Mouse (Mus musculus): ENCODE results near the gene Lrrc42. TPM values are rescaled to one million over a fixed set of nuclear protein-coding genes. Genes with fewer than 3 reads are reported as not detected.

The Lrrc42 gene
- polyA plus RNA-seq, 1 experiment from 2014 or later = 59.9 TPM

Other genes starting within 250 kb of the Lrrc42 start
- gene Mrpl37, start 186.7 kb downstream of the Lrrc42 start, polyA plus RNA-seq (2015; fragmentation: Nextera tagmentation; extraction: Ambion mirVana) = 74.3 and 90.5 TPM in 2 replicates
- gene Cyb5rl, start 186.5 kb downstream of the Lrrc42 start, polyA plus RNA-seq (2015; fragmentation: Nextera tagmentation; extraction: Ambion mirVana) = 3.3 and 4.0 TPM in 2 replicates
- not detected in 2 replicates for gene Cdcp2, start 156.6 kb downstream of the Lrrc42 start, polyA plus RNA-seq (2015; fragmentation: Nextera tagmentation; extraction: Ambion mirVana)
- 375 and 431 TPM in 2 replicates for gene Tmem59, start 75.1 kb downstream of the Lrrc42 start, polyA plus RNA-seq (2015; fragmentation: Nextera tagmentation; extraction: Ambion mirVana)
- gene Tceanc2, start 74.4 kb downstream of the Lrrc42 start, polyA plus RNA-seq (2015; fragmentation: Nextera tagmentation; extraction: Ambion mirVana) = 21.1 TPM in 2 replicates
- gene Ldlrad1, start 44.4 kb downstream of the Lrrc42 start, polyA plus RNA-seq (2015; fragmentation: Nextera tagmentation; extraction: Ambion mirVana) = not detected in 2 replicates
- 34.6 and 43.1 TPM in 2 replicates for gene Hspb11, start 61 bp upstream of the Lrrc42 start, polyA plus RNA-seq (2015; fragmentation: Nextera tagmentation; extraction: Ambion mirVana)
- gene Dio1, start 53.6 kb upstream of the Lrrc42 start, polyA plus RNA-seq (2015; fragmentation: Nextera tagmentation; extraction: Ambion mirVana) = not detected in 2 replicates
- gene Yipf1, start 60.8 kb upstream of the Lrrc42 start, polyA plus RNA-seq (2015; fragmentation: Nextera tagmentation; extraction: Ambion mirVana) = 52.0 and 55.4 TPM in 2 replicates
- gene Ndc1, start 114.3 kb upstream of the Lrrc42 start, polyA plus RNA-seq (2015; fragmentation: Nextera tagmentation; extraction: Ambion mirVana) = 19.9 and 21.9 TPM in 2 replicates
- 1.1 TPM in 2 replicates for gene Glis1, start 181.1 kb upstream of the Lrrc42 start, polyA plus RNA-seq (2015; fragmentation: Nextera tagmentation; extraction: Ambion mirVana)

Measured in forebrain, embryonic 16.5 days (tissue).